Mouse (Mus musculus) v-Abl transformed pro-B cells (cell line): ENCODE measurements around the gene Gm10799.
"Not testable (repeated sequence)": the region's sequence is repeated elsewhere in the genome, so short reads cannot be mapped to it uniquely, and the experiment has no call there.

Experiments
- in situ Hi-C, 2 experiments: fragments of 400-800 bp; cut with MboI; formaldehyde crosslinking; loops; one replicate each; pipeline ENCODE4 v1.15.1; 2025; ENCODE audit not compliant: unreplicated experiment in 2 of 2

Gm10799 gene

DNA sequence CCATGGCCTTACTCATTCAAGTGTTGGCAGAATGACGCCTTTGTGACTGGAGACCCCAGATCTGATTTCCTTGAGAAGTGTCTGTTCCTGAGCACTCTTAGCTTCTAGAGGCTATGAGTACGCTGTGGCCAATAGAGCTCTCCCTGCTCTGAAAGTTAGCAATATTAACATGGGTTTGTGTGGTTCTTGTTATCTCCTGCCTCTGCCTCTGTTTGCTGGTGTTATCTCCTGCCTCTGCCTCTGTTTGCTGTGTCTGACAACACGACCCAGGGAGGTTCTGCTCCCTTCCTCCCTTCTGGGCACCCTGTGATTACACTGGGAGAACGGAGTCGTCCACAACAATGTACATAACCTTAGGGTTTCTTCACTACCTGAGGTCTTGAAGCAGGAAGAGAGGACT, 9.9 kb upstream of the Gm10799 start:
- in situ Hi-C loops: not testable (repeated sequence)

- in situ Hi-C loops: no loop called here
Measured at GRCm38 (mm10) chr2:104069704-104070185, 1.4 kb upstream of the Gm10799 start, which contains the start of gene Cd59b. TSS of gene Cd59b (plus strand) at chr2:104069849.

DNA sequence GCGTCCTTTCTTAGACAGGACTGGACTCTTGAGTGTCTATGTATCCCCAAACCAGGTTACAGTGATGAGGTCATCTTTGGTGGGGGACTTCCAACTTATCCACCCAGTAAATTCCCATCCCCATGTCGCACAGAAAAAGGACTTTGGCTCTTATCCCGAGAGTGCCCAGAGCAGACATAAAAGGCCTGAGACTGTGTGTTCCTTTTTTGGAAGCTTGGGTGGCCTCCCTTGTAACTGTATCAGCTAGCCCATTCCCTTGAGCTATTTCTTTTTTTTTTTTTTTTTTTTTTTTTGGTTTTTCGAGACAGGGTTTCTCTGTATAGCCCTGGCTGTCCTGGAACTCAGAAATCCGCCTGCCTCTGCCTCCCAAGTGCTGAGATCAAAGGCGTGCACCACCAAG, 2.8 kb downstream of the Gm10799 start, which contains the start of gene Gm10912:
Gene Gm10912 (plus strand): TSS at position 301 of the 400 bp plus-strand sequence.
- in situ Hi-C loops: not testable (repeated sequence)

- in situ Hi-C loops: no loop called here
Measured at GRCm38 (mm10) chr2:104064152-104064551, 4.2 kb downstream of the Gm10799 start.

- in situ Hi-C loops: no loop called here
Measured at GRCm38 (mm10) chr2:104062665-104063064, 5.7 kb downstream of the Gm10799 start.

DNA sequence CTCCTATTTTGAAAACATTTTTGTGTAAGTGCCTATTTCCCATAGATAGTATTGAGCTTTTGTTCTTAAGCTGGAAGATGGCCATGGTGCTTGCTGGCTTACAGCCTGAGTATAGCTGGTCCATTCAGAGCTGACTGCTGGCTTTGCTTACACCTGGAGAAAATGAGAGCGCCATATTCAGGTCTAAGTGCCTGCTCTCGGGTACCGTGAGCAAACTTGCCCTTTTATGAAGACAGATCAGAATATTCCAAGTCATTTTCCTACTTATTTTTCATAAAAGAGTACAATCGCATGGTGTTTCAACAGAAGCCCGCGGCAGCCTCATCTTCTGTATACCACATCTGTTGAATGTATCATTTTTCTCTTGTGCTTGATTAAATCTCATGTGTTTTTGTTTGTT, 7.4 kb downstream of the Gm10799 start:
- in situ Hi-C loops: no loop called here

DNA sequence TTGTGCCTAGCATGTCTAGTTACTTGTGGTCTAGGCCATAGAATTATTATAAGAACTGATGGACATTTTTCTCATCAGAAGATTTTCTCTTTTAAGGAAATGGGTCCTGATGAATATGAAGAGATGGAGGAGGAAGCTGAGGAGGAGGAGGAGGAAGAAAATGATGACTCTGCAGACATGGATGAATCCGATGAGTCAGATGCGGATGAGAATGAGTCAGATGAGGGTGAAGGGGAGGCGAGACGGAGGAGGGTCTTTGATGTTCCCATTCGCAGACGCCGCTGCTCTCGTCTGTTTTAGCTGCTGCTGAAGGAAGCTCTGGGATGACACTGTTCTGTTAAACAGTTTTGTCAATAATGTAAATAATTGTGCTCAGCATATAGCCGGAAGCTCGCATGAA, 8.6 kb downstream of the Gm10799 start:
- in situ Hi-C loops: loop anchor here in 1 of 2 experiments (10.0 kb wide), 1 partner anchor 935 kb away; no protein-coding TSS in a partner anchor

GRCm38 (mm10) chr2:104058954-104059353, 9.4 kb downstream of the Gm10799 start:
- in situ Hi-C loops: loop anchor here in 1 of 2 experiments (10.0 kb wide), 1 partner anchor 936 kb away; no protein-coding TSS in a partner anchor

DNA sequence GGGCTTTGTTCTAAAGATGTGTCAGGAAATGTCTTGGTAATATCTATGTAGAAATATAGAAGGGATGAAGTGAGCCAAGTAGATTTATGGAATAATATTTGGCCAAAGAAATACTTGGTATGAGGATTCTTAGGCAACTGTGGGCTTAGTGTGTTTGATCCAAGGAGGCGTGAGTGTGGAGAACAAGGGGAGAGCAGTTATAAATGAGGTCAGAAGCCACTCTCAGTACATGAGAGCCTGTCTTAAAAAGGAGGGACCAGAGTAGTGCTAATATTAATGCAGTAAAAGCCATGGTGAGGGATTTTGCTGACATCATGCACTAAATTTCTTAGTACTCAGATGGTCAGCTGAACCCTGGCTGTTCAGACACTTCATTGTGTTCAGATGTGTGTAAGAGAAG, 10.0 kb downstream of the Gm10799 start:
- in situ Hi-C loops: loop anchor here in 1 of 2 experiments (10.0 kb wide), 1 partner anchor 936 kb away; no protein-coding TSS in a partner anchor

GRCm38 (mm10) chr2:104044479-104045080, 23.8 kb downstream of the Gm10799 start:
- in situ Hi-C loops: loop anchor here in 1 of 2 experiments (10.0 to 25.0 kb wide), 2 partner anchors 390 to 543 kb away; partner anchors contain the start of gene Cstf3

DNA sequence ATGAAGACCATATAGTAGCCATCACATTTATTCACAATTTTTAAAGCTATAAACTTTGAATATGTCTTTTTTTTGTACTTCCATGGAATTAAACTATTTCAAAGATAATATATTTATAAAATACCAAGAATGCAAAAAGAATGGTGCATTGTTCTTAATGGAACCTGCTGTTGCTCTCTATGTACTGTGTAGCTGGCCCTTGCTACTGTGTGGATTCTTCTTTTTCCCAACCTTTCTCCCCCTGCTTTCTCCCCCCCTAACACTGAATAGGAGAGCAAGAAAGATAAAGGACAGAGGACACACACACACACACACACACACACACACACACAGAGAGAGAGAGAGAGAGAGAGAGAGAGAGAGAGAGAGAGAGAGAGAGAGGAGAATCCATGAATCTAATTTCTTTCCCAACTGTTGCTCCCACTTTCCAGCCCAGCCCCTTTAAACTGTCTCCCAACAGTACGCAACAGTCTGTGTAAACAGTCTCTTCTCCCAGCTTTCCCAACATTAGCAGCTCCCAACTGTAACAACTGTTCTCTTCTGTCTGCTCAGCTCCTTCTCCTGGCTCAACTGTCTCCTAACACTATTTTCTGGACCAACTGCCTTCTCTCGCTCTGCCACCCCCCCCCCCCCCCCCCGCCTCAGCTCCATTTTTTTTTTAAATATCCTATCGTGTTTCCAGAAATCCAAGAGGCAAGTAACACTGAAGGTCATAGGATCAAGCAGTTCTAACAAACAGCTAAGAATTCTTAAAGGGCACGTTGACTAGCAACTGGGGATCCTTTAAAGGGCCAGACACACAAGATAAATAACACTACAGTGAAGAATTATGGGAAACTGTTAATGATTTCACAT, 24.5 kb downstream of the Gm10799 start:
- in situ Hi-C loops: loop anchor here in 1 of 2 experiments (10.0 to 25.0 kb wide), 2 partner anchors 391 to 543 kb away; partner anchors contain the start of gene Cstf3

GRCm38 (mm10) chr2:104042766-104043165, 25.6 kb downstream of the Gm10799 start:
- in situ Hi-C loops: loop anchor here in 1 of 2 experiments (10.0 to 25.0 kb wide), 2 partner anchors 392 to 545 kb away; partner anchors contain the start of gene Cstf3

GRCm38 (mm10) chr2:104041632-104042031, 26.7 kb downstream of the Gm10799 start:
- in situ Hi-C loops: loop anchor here in 1 of 2 experiments (10.0 to 25.0 kb wide), 2 partner anchors 393 to 546 kb away; partner anchors contain the start of gene Cstf3

GRCm38 (mm10) chr2:104038236-104038635, 30.1 kb downstream of the Gm10799 start:
- in situ Hi-C loops: loop anchor here in 1 of 2 experiments (25.0 kb wide), 1 partner anchor 549 kb away; the partner anchor contains the start of gene Cstf3

- in situ Hi-C loops: loop anchor here in 1 of 2 experiments (25.0 kb wide), 1 partner anchor 551 kb away; the partner anchor contains the start of gene Cstf3
Measured at GRCm38 (mm10) chr2:104036316-104036715, 32.0 kb downstream of the Gm10799 start.

GRCm38 (mm10) chr2:104035595-104035994, 32.8 kb downstream of the Gm10799 start:
- in situ Hi-C loops: loop anchor here in 1 of 2 experiments (25.0 kb wide), 1 partner anchor 552 kb away; the partner anchor contains the start of gene Cstf3

DNA sequence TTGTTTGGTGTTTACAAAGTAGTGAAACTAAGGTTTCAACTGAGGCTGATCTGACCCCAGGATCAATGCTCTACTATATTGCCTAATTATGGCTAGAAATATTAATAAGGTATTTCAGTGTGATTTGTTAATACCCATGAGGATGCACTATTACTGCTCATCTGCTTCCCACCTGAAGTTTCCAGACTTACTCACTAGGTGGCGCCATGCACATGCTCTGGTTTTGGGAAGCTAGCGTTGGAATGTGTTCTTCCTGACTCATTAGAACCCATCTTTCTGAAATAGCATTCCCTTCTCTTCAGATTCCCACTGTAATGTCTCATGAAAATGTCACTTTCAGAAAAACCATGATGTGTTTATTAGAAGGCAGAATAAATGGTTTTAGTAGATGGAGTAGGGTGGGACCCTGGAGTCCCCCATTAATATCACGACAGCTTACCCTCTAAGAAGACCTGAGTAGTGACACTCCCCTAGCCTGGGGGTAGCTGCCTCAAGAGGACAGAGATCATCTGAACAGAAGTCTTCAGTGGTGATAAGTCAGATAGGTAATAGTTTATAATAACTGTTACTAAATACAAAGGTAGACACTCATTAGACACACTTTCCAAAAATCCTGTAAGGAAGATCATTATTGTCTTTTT, 33.4 kb downstream of the Gm10799 start:
- in situ Hi-C loops: loop anchor here in 1 of 2 experiments (25.0 kb wide), 1 partner anchor 552 kb away; the partner anchor contains the start of gene Cstf3

GRCm38 (mm10) chr2:104032056-104032455, 36.3 kb downstream of the Gm10799 start:
- in situ Hi-C loops: loop anchor here in 1 of 2 experiments (25.0 kb wide), 1 partner anchor 555 kb away; the partner anchor contains the start of gene Cstf3

DNA sequence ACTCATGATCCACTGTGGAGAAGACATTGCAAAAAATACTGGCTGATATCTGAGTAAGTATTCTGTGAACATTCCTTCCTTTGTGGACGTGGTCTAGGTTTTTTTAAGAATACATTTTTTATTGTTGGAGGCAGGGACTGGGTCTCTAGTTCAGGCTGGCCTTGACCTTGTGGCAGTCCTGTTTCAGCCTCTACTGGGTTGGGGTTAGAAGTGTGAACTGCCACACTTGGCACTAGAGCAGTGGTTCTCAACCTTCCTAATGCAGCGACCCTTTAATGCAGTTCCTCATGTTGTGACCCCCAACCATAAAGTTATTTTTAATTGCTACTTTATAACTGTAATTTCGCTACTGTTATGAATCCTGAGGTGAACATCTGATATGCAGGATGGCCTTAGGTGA, 38.0 kb downstream of the Gm10799 start:
- in situ Hi-C loops: loop anchor here in 1 of 2 experiments (25.0 kb wide), 1 partner anchor 557 kb away; the partner anchor contains the start of gene Cstf3

DNA sequence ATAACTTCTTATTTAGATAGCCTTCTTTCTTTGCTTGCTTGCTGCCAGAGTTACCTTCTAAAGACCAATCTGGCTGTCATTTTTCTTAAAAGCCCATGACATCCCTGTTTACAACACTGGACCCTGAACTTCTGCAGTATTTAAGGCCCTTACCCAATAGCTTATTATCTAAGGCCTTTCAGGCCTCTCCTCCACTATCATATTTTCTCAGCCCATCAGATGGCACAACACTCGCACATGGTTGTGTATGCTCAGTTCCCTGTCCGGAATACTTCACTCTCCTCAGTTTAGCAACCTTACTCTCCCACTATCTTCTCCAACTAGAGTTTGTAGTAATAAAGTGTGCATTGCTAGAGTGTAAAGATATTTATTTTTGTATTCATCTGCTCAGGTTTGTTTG, 39.3 kb downstream of the Gm10799 start:
- in situ Hi-C loops: loop anchor here in 1 of 2 experiments (25.0 kb wide), 1 partner anchor 558 kb away; the partner anchor contains the start of gene Cstf3
